In the genomic region with DNA sequence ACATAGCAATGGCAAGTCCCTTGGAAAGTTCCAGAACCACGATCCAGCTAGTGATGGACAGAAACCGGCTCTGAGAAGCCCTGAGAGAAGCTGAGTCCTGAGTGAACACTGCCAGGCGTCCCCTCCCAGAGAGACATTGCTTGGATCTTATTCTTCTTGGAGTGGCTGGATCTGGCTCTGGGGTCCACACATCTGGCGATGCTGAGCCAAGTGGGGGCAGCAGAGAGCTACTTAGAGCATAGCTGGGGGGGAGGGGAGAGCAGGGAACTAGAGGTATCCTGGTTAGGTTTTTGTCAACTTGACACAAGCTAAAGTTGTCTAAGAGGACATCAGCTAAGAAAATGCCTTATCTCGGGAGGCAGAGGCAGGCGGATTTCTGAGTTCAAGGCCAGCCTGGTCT, we compare ENCODE assay signal across 9 mouse cellular contexts.
A peak's percentile ranks its signal among the peaks of the same experiment; 100 is the strongest.
DNase-seq lines count a peak whose midpoint lies in the region; ATAC-seq and TF ChIP-seq lines count a peak whose summit lies in the region.
"Had no signal": no experiment of that assay in that cellular context is flagged by ENCODE, and none has a peak within 500 bp of the region (broad histone marks: within the 10 kb centered on the region; RNA-seq: fewer than 3 reads in every experiment).

No protein-coding gene starts in this region.

- H3K4me2 ChIP-seq in embryonic facial prominence, embryonic 11.5 days (ENCODE audit: low read depth, low read length) = no peak overlapping the region
- H3K4me2 ChIP-seq in stomach, postnatal 0 days (replicated peaks; ENCODE audit: low read depth) = no peak overlapping the region
- H3K4me2 ChIP-seq: embryonic facial prominence, embryonic 13.5 days had no signal

- no peak overlapping the region for H3K9ac ChIP-seq in embryonic facial prominence, embryonic 11.5 days (replicated peaks; ENCODE audit: low read length)
- no peak overlapping the region for H3K9ac ChIP-seq in stomach, postnatal 0 days (ENCODE audit: low read length)
- H3K9ac ChIP-seq: embryonic facial prominence, embryonic 13.5 days had no signal

- WGBS in embryonic facial prominence, embryonic 11.5 days = 34% methylated on average over 6 of the region's 6 CpGs
- WGBS in embryonic facial prominence, embryonic 10.5 days = 40% methylated on average over 6 of the region's 6 CpGs
- 36% methylated on average over 6 of the region's 6 CpGs for WGBS in stomach, postnatal 0 days

- TF ChIP-seq EP300 in stomach, postnatal 0 days (optimal IDR thresholded peaks at IDR 0.05) = no peak

- no peak for ATAC-seq in embryonic facial prominence, embryonic 11.5 days (replicated peaks; ENCODE audit: insufficient number of reproducible peaks, low FRiP score, low TSS enrichment, low read depth)
- no peak for ATAC-seq in stomach, postnatal 0 days (ENCODE audit: low FRiP score, low TSS enrichment)
- ATAC-seq in erythroblast, adult 5-6 weeks (replicated peaks; ENCODE audit: low FRiP score, poor library complexity, severe bottlenecking) = no peak

- TF ChIP-seq CTCF in layer of hippocampus, adult 2 months (conservative IDR thresholded peaks at IDR 0.05) = peak; percentile 69
- peak; percentile 54 for TF ChIP-seq CTCF in stomach, postnatal 0 days (IDR thresholded peaks at IDR 0.05; ENCODE audit: low read depth)

- H3K4me1 ChIP-seq in embryonic facial prominence, embryonic 11.5 days (ENCODE audit: control insufficient read depth, insufficient read depth, low read length) = no peaks in the 10 kb centered on the region
- peaks cover 44% of the 10 kb centered on the region for H3K4me1 ChIP-seq in embryonic facial prominence, embryonic 10.5 days
- 0 out of 2 replicates have a peak, but pooled peaks cover 4% of the 10 kb centered on the region for H3K4me1 ChIP-seq in stomach, postnatal 0 days (replicated peaks; ENCODE audit: control insufficient read depth, insufficient read depth)

- peaks cover 4% of the 10 kb centered on the region; the same call in 1 of the 2 replicates for H3K27me3 ChIP-seq in embryonic facial prominence, embryonic 11.5 days (ENCODE audit: control insufficient read depth, insufficient read depth, low read length)
- peaks cover 55% of the 10 kb centered on the region for H3K27me3 ChIP-seq in embryonic facial prominence, embryonic 10.5 days (replicated peaks; ENCODE audit: low read depth, poor library complexity, severe bottlenecking)
- no peaks in the 10 kb centered on the region for H3K27me3 ChIP-seq in stomach, postnatal 0 days (ENCODE audit: control insufficient read depth, insufficient read depth, low read length)

- no peaks in the 10 kb centered on the region for H3K9me3 ChIP-seq in embryonic facial prominence, embryonic 11.5 days (replicated peaks; ENCODE audit: control insufficient read depth, low read length)
- no peaks in the 10 kb centered on the region for H3K9me3 ChIP-seq in embryonic facial prominence, embryonic 10.5 days
- no peaks in the 10 kb centered on the region for H3K9me3 ChIP-seq in stomach, postnatal 0 days (ENCODE audit: control insufficient read depth, low read length)
- H3K9me3 ChIP-seq: embryonic facial prominence, embryonic 13.5 days had no signal

- H3K4me3 ChIP-seq in embryonic facial prominence, embryonic 11.5 days (ENCODE audit: low read depth, low read length) = no peak overlapping the region
- no peak overlapping the region for H3K4me3 ChIP-seq in embryonic facial prominence, embryonic 10.5 days
- no peak overlapping the region for H3K4me3 ChIP-seq in layer of hippocampus, adult 2 months
- H3K4me3 ChIP-seq in stomach, postnatal 0 days (ENCODE audit: low read depth, low read length) = no peak overlapping the region
- H3K4me3 ChIP-seq: embryonic facial prominence, embryonic 13.5 days had no signal

- no peak overlapping the region for H3K27ac ChIP-seq in embryonic facial prominence, embryonic 11.5 days (replicated peaks; ENCODE audit: low read depth, low read length)
- H3K27ac ChIP-seq in embryonic facial prominence, embryonic 10.5 days (replicated peaks) = no peak overlapping the region
- peak overlapping the region; percentile 79; the same call in 1 of the 2 replicates for H3K27ac ChIP-seq in layer of hippocampus, adult 2 months
- no peak overlapping the region for H3K27ac ChIP-seq in stomach, postnatal 0 days (replicated peaks)
- H3K27ac ChIP-seq: embryonic facial prominence, embryonic 13.5 days had no signal

- DNase-seq in embryonic facial prominence, embryonic 11.5 days (ENCODE audit: low spot score) = peak; percentile 51
- no peak for DNase-seq in embryonic facial prominence, embryonic 10.5 days (ENCODE audit: low spot score)
- no peak for DNase-seq in layer of hippocampus, adult 2 months (ENCODE audit: low spot score in 2 of 2)
- DNase-seq in layer of hippocampus, postnatal 25 days (ENCODE audit: extremely low spot score in 1 of 2, low spot score in 1 of 2) = no peak
- peak; percentile 46 for DNase-seq in thymus, postnatal 4 days
- no peak for DNase-seq in thymus, postnatal 36 days
- no peak for DNase-seq in stomach, postnatal 0 days (ENCODE audit: low spot score)

- no peaks in the 10 kb centered on the region for H3K36me3 ChIP-seq in embryonic facial prominence, embryonic 11.5 days (replicated peaks; ENCODE audit: control insufficient read depth, insufficient read depth, low read depth, low read length)
- no peaks in the 10 kb centered on the region for H3K36me3 ChIP-seq in embryonic facial prominence, embryonic 10.5 days (replicated peaks)
- no peaks in the 10 kb centered on the region for H3K36me3 ChIP-seq in stomach, postnatal 0 days (ENCODE audit: control insufficient read depth, insufficient read depth, low read length)
- H3K36me3 ChIP-seq: embryonic facial prominence, embryonic 13.5 days had no signal

Comparison
In these comparisons a context has a peak if more than half of its experiments do, and no peak if none do; other contexts are left out.
1. DNase-seq: peak in embryonic facial prominence, embryonic 11.5 days (single experiment) and thymus, postnatal 4 days (single experiment); none in embryonic facial prominence, embryonic 10.5 days (single experiment), layer of hippocampus, adult 2 months (0 of 2), layer of hippocampus, postnatal 25 days (0 of 2), thymus, postnatal 36 days (0 of 2) and stomach, postnatal 0 days (single experiment).